Mouse (Mus musculus): ENCODE measurements at regions not wholly inside any gene's neighbourhood (a gene's known extent, or its start where the extent isn't known, plus 50 kb on each side); places are given as distances from the start of the nearest gene placed in this dataset.

DNA sequence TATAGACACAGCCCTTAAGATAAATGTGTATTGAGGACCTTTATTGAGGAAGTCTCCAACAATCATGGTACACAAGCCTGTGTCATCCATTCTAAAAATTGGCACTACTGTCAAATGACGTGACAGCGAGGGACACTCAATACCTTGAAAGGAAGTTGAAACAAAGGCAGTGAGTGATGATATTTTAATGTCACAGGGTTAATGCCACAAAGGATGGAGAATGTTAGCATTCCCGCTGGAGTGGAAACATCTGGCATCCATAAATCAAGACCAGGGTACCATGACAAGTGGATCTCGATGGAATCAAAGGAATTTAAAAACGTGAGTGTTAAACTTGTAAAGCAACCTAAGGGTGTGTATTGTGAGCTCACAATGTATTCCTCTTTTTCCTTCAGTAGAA is 441.5 kb downstream of the Basp1 start:
- no peaks in the 10 kb centered on the region for H3K27me3 ChIP-seq (ENCODE audit: control insufficient read depth, insufficient read depth, low read length)
- H3K27ac ChIP-seq (ENCODE audit: insufficient read depth, low read depth, low read length): no peak overlapping the region
- no peak overlapping the region for H3K4me3 ChIP-seq (ENCODE audit: low read depth, low read length)
- no peaks in the 10 kb centered on the region for H3K36me3 ChIP-seq (ENCODE audit: control insufficient read depth, insufficient read depth, low read length)
- 43% methylated on average over 5 of the region's 5 CpGs for WGBS
- TF ChIP-seq POLR2A (IDR thresholded peaks at IDR 0.05; ENCODE audit: low read depth, low read length) (no peak), CTCF (IDR thresholded peaks at IDR 0.05; ENCODE audit: extremely low read depth, insufficient read length, insufficient replicate concordance, low read depth, low read length) (no peak)
- H3K4me1 ChIP-seq (ENCODE audit: control insufficient read depth, insufficient read depth, insufficient read length, low read length): no peaks in the 10 kb centered on the region

DNA sequence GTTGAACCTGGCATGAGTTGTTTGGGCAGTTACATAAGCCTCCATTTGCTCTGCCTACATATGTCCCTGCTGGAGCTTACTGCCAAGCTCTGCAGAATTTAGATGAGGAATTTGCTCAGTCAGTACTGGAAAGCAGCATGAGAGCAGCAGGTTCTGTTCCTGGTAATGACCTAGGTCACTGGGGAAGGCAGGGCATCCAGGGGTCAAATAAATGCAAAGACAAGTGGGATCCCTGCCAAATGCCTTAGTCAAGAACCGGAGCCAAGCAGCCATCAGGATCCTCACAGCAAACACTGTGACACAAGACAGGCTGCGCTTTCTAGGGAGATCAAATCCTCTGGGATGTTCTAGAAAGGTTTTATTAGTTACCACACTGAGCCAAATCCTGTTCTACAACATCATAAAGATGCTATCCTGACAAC is 444.2 kb downstream of the Basp1 start:
- WGBS: 49% methylated on average over 2 of the region's 2 CpGs
- no peak overlapping the region for H3K27ac ChIP-seq (ENCODE audit: insufficient read depth, low read depth, low read length)
- no peaks in the 10 kb centered on the region for H3K36me3 ChIP-seq (ENCODE audit: control insufficient read depth, insufficient read depth, low read length)
- no peak for TF ChIP-seq POLR2A (IDR thresholded peaks at IDR 0.05; ENCODE audit: low read depth, low read length)
- no peak for TF ChIP-seq CTCF (IDR thresholded peaks at IDR 0.05; ENCODE audit: extremely low read depth, insufficient read length, insufficient replicate concordance, low read depth, low read length)
- H3K4me1 ChIP-seq (ENCODE audit: control insufficient read depth, insufficient read depth, insufficient read length, low read length): no peaks in the 10 kb centered on the region
- H3K4me3 ChIP-seq (ENCODE audit: low read depth, low read length): no peak overlapping the region
- no peaks in the 10 kb centered on the region for H3K27me3 ChIP-seq (ENCODE audit: control insufficient read depth, insufficient read depth, low read length)

DNA sequence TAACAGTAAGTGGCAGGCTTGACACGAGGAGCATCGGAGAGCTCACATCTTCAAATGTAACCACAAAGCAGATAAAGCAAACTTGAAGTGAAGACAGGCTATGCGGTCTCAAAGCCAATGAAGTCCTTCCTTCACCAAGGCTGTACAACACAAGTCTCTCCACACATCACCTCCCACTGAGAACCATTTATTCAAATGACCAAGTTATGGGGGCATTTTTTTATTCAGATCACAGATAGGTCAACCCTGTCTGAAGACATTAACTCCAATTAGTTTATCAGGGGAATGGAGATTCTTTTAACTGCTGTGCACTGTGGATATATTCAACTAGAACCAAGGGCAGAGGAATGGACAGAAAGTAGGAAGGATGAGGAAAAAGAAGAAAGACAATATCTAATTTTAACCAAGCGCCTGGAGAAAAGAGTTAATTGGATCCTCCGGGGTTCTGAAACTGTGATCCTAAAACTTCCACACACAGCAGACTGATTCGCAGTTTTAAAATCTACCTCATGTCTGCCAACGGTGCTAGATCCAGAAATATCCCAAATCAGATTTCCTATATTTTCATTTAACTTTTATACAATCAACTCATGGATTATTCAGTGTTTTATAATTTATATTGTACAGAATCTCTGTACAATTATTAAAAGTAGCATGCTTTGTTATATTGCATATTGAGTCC is 444.8 kb downstream of the Basp1 start:
- H3K36me3 ChIP-seq (ENCODE audit: control insufficient read depth, insufficient read depth, low read length): no peaks in the 10 kb centered on the region
- no peaks in the 10 kb centered on the region for H3K27me3 ChIP-seq (ENCODE audit: control insufficient read depth, insufficient read depth, low read length)
- TF ChIP-seq POLR2A (IDR thresholded peaks at IDR 0.05; ENCODE audit: low read depth, low read length) (no peak), CTCF (IDR thresholded peaks at IDR 0.05; ENCODE audit: extremely low read depth, insufficient read length, insufficient replicate concordance, low read depth, low read length) (no peak)
- H3K4me1 ChIP-seq (ENCODE audit: control insufficient read depth, insufficient read depth, insufficient read length, low read length): no peaks in the 10 kb centered on the region
- no peak overlapping the region for H3K27ac ChIP-seq (ENCODE audit: insufficient read depth, low read depth, low read length)
- H3K4me3 ChIP-seq (ENCODE audit: low read depth, low read length): no peak overlapping the region
- 88% methylated on average over 7 of the region's 7 CpGs for WGBS

DNA sequence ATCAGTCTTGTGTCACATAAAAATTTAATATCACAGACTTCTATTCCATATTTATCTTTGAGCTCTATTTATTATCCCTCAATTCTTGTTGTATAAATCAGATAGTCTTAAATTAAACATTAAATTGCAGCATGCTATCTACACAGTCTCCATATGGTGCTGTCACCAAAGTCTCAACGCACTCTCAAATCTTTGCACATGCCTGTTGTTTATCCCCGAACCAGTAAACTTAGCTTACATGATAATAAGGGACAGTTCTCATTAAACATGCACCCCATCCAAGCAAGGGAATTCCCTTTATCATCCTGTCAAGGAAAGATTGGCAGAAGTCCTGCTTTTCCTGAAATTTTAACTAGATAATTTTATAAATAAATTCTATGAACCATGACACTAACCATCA is 483.8 kb downstream of the Basp1 start:
- WGBS: 83% methylated on average over 2 of the region's 2 CpGs

DNA sequence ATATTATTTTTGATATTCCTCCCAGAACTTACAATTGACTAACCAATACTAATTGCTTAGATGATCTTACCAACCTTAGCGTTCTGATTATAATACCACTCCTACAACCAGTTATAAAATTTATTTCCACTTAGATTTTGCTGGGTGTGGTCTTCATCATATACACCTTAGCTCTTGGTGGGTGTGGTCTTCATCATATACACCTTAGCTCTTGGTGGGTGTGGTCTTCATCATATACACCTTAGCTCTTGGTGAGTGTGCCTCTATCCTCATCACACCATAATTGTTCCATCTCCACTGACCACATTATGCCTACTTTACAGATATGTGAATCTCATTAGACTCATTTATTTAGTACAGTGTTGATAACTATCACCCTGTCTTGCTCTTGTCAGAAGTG is 501.7 kb downstream of the Basp1 start:
- Histone ChIP-seq H3K27me3 (ENCODE audit: control insufficient read depth, insufficient read depth, low read length) (no peaks in the 10 kb centered on the region), H3K4me1 (ENCODE audit: control insufficient read depth, insufficient read depth, insufficient read length, low read length) (no peaks in the 10 kb centered on the region), H3K27ac (ENCODE audit: insufficient read depth, low read depth, low read length) (no peak overlapping the region), H3K36me3 (ENCODE audit: control insufficient read depth, insufficient read depth, low read length) (no peaks in the 10 kb centered on the region), H3K4me3 (ENCODE audit: low read depth, low read length) (no peak overlapping the region)
- TF ChIP-seq CTCF (IDR thresholded peaks at IDR 0.05; ENCODE audit: extremely low read depth, insufficient read length, insufficient replicate concordance, low read depth, low read length): no peak
- TF ChIP-seq POLR2A (IDR thresholded peaks at IDR 0.05; ENCODE audit: low read depth, low read length): no peak
- 80% methylated on average over 1 of the region's 1 CpGs for WGBS

More for the DNA sequence above, 483.8 kb downstream of the Basp1 start:
- Histone ChIP-seq H3K36me3 (ENCODE audit: control insufficient read depth, insufficient read depth, low read length) (no peaks in the 10 kb centered on the region), H3K4me1 (ENCODE audit: control insufficient read depth, insufficient read depth, insufficient read length, low read length) (no peaks in the 10 kb centered on the region), H3K4me3 (ENCODE audit: low read depth, low read length) (no peak overlapping the region), H3K27me3 (ENCODE audit: control insufficient read depth, insufficient read depth, low read length) (no peaks in the 10 kb centered on the region), H3K27ac (ENCODE audit: insufficient read depth, low read depth, low read length) (no peak overlapping the region)
- TF ChIP-seq CTCF (IDR thresholded peaks at IDR 0.05; ENCODE audit: extremely low read depth, insufficient read length, insufficient replicate concordance, low read depth, low read length): no peak
- TF ChIP-seq POLR2A (IDR thresholded peaks at IDR 0.05; ENCODE audit: low read depth, low read length): no peak

DNA sequence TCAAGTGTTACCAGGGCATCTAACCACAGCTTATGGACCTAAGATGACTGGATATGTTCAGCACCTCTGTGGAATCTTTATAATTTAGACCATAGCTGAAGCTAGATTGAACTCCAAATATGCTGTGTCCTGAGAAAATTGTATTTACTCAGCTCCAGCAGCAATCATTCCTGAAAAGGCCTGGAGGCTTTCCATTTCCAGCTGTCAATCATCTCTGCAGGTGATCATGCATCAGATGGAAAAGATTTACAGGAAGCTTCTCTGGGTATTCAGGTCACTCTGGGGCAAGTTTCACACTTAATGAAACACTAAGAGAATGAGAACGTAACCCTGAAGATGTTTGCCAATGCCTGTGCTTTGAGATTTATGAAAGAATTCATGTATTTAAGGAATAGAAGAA is 502.1 kb downstream of the Basp1 start:
- no peaks in the 10 kb centered on the region for H3K27me3 ChIP-seq (ENCODE audit: control insufficient read depth, insufficient read depth, low read length)
- no peak overlapping the region for H3K27ac ChIP-seq (ENCODE audit: insufficient read depth, low read depth, low read length)
- H3K4me3 ChIP-seq (ENCODE audit: low read depth, low read length): no peak overlapping the region
- no peaks in the 10 kb centered on the region for H3K4me1 ChIP-seq (ENCODE audit: control insufficient read depth, insufficient read depth, insufficient read length, low read length)
- WGBS: 82% methylated on average over 1 of the region's 1 CpGs
- TF ChIP-seq CTCF (IDR thresholded peaks at IDR 0.05; ENCODE audit: extremely low read depth, insufficient read length, insufficient replicate concordance, low read depth, low read length) (no peak), POLR2A (IDR thresholded peaks at IDR 0.05; ENCODE audit: low read depth, low read length) (no peak)
- no peaks in the 10 kb centered on the region for H3K36me3 ChIP-seq (ENCODE audit: control insufficient read depth, insufficient read depth, low read length)

DNA sequence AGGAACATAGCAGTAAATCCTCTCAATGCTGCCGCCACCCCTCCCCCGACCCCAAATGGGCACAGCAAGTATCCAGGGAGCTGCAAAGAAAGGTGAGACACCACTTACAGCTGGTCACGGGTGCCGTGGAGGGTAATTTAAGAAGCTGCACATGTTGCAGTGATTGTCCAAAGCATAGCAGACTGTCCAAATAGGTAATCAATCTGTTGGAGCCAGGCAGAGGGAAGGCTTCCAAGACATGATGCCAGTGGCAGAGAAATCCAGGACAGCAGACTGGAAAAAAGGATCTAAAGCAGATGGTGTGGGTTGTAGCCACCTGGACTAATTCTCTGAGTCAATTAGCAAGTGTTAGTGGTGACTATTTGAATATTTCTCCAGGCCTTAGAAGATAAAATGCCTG is 506.6 kb downstream of the Basp1 start:
- Histone ChIP-seq H3K4me3 (ENCODE audit: low read depth, low read length) (no peak overlapping the region), H3K27me3 (ENCODE audit: control insufficient read depth, insufficient read depth, low read length) (no peaks in the 10 kb centered on the region), H3K27ac (ENCODE audit: insufficient read depth, low read depth, low read length) (no peak overlapping the region), H3K36me3 (ENCODE audit: control insufficient read depth, insufficient read depth, low read length) (no peaks in the 10 kb centered on the region), H3K4me1 (ENCODE audit: control insufficient read depth, insufficient read depth, insufficient read length, low read length) (no peaks in the 10 kb centered on the region)
- WGBS: 64% methylated on average over 4 of the region's 4 CpGs
- no peak for TF ChIP-seq POLR2A (IDR thresholded peaks at IDR 0.05; ENCODE audit: low read depth, low read length)
